Comparison of ENCODE assay signal across 14 mouse cellular contexts in the genomic region with DNA sequence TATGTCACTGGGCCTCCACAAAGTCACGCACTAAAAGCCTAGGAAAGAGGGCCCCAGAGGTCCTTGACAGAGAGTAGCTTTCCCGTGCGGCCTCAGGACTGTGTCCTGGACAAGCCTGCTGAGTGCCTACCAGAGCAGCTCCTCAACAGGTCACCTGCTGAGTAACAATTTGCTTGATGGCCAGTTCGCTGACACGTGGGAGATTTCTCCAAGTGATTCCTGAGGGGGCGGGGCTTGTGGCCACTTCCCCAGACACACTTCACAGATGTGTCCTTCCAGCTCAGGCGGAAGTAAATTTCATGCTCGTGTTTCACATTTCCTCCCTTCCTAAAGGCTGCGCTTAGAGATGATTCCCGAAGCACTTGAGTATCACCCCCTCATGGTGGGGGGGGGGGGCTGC.
A peak's percentile ranks its signal among the peaks of the same experiment; 100 is the strongest.
DNase-seq lines count a peak whose midpoint lies in the region; ATAC-seq lines count a peak whose summit lies in the region.
"Had no signal": no experiment of that assay in that cellular context is flagged by ENCODE, and none has a peak within 500 bp of the region (broad histone marks: within the 10 kb centered on the region; RNA-seq: fewer than 3 reads in every experiment).

No protein-coding gene starts in this region.

- DNase-seq in heart, postnatal 25 days (ENCODE audit: low spot score) = no peak
- peak; percentile 26 for DNase-seq in kidney, postnatal 10 days
- DNase-seq in kidney, adult 9 months = no peak
- DNase-seq in neural tube, embryonic 10.5 days (ENCODE audit: extremely low spot score, low spot score) = no peak
- DNase-seq in urinary bladder, postnatal 10 days (ENCODE audit: low spot score) = no peak
- DNase-seq: adrenal gland, adult 2 months; heart, adult 18-20 months; heart, postnatal 14 days; lung, embryonic 14.5 days had no signal

- no peak overlapping the region for H3K9ac ChIP-seq in heart, embryonic 15.5 days
- H3K9ac ChIP-seq in neural tube, embryonic 13.5 days = no peak overlapping the region
- H3K9ac ChIP-seq: lung, embryonic 14.5 days had no signal

- no peak overlapping the region for H3K4me3 ChIP-seq in heart, embryonic 15.5 days
- no peak overlapping the region for H3K4me3 ChIP-seq in neural tube, embryonic 13.5 days

- H3K36me3 ChIP-seq in heart, embryonic 15.5 days = no peaks in the 10 kb centered on the region
- no peaks in the 10 kb centered on the region for H3K36me3 ChIP-seq in neural tube, embryonic 13.5 days

- no peaks in the 10 kb centered on the region for H3K9me3 ChIP-seq in heart, embryonic 15.5 days (replicated peaks)
- H3K9me3 ChIP-seq in neural tube, embryonic 13.5 days = no peaks in the 10 kb centered on the region

- peaks cover 16% of the 10 kb centered on the region for H3K4me1 ChIP-seq in heart, embryonic 15.5 days (replicated peaks)
- peaks cover 31% of the 10 kb centered on the region for H3K4me1 ChIP-seq in neural tube, embryonic 13.5 days (replicated peaks)

- WGBS in heart, embryonic 15.5 days = 34% methylated on average over 10 of the region's 10 CpGs
- WGBS in neural tube, embryonic 13.5 days = 47% methylated on average over 10 of the region's 10 CpGs

- no peak overlapping the region for H3K27ac ChIP-seq in heart, embryonic 15.5 days
- H3K27ac ChIP-seq in neural tube, embryonic 13.5 days (replicated peaks) = no peak overlapping the region

- peaks cover 5% of the 10 kb centered on the region; the same call in 1 of the 2 replicates for H3K27me3 ChIP-seq in heart, embryonic 15.5 days
- no peaks in the 10 kb centered on the region; the same call in 1 of the 2 replicates for H3K27me3 ChIP-seq in neural tube, embryonic 13.5 days

- ATAC-seq in heart, embryonic 15.5 days (replicated peaks; ENCODE audit: insufficient number of reproducible peaks, insufficient read depth, low FRiP score, low read depth) = no peak
- 0 out of 2 replicates have a peak, but pooled peaks have one; percentile 16 for ATAC-seq in neural tube, embryonic 13.5 days (ENCODE audit: low read depth)
- ATAC-seq: CD4-positive, CD25-positive, alpha-beta regulatory T cell, adult 4 months; forebrain, embryonic 16.5 days; intestine, postnatal 0 days had no signal

- intact Hi-C loops in heart, postnatal 25 days (cut with DNase I) = no loop called here

- H3K4me2 ChIP-seq in heart, embryonic 15.5 days = 0 out of 2 replicates have a peak overlapping the region, but pooled peaks have one; percentile 2
- no peak overlapping the region for H3K4me2 ChIP-seq in neural tube, embryonic 13.5 days
- H3K4me2 ChIP-seq: lung, embryonic 14.5 days had no signal
